Mouse (Mus musculus): ENCODE data around the gene Klhl26. TPM values are rescaled to one million over a fixed set of nuclear protein-coding genes. Genes with fewer than 3 reads are reported as not detected.

Gene Klhl26
- polyA plus RNA-seq, 1 experiment from 2014 or later: 33.6 TPM

DNA sequence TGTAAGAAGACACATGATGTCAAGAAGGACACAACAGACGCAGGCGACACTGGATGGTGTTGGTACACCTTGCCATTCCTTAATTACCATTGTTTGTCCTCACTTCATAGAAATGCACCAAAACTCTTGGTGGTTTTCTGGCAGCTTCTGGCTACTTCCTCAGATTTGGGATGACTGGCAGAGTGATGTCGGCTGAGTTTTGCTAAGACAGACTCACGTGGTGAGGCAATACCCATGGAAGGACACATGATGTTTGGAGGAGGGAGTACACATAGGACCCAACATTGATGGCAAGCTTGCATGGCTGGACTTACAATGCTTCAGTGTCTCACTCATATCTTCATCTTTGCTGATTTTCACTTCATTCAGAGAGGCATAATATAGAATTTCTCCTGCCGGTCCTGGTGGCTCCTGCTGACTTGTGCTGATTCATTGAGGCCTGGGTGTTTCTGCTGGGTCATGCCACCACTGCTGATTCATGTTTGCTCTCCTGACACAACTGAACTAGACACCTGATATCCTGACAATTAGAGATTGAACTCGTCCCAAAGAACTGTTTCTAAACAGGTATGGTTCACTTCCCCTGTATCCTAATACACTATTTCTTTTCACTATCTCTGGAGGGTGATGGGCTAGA, 62.3 kb downstream of the Klhl26 start:
- no peaks in the 10 kb centered on the region for H3K9me3 ChIP-seq

DNA sequence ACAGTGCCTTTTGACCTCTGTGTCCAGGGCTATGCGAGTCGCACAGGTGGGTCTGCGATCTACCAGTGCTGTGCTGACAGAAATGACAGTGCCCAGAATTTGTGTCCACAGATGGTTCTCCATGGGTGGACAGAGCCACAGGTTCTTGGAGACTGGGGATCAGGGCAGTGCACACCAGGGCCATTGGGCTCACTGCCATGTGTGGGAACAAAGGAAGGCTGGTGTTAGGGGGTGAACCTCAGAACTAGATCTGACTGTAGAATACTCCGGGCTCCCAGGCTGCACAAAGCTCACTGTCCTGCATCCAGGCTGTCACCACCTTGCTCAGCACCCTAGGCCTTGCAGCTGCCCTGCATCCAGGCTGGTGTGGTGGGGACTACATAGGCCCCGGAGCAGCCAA, 66.5 kb downstream of the Klhl26 start:
- Histone ChIP-seq H3K27ac (replicated peaks) (no peak overlapping the region), H3K4me3 (no peak overlapping the region), H3K36me3 (0 out of 2 replicates have a peak, but pooled peaks cover 7% of the 10 kb centered on the region), H3K27me3 (no peaks in the 10 kb centered on the region), H3K4me2 (no peak overlapping the region), H3K9ac (no peak overlapping the region), H3K4me1 (replicated peaks) (peaks cover 27% of the 10 kb centered on the region), H3K9me3 (no peaks in the 10 kb centered on the region)
- 92% methylated on average over 5 of the region's 5 CpGs for WGBS
- ATAC-seq (ENCODE audit: low FRiP score, low read depth): no peak

More for the DNA sequence above, 62.3 kb downstream of the Klhl26 start:
- no peak overlapping the region for H3K4me2 ChIP-seq
- H3K27me3 ChIP-seq: no peaks in the 10 kb centered on the region
- ATAC-seq (ENCODE audit: low FRiP score, low read depth): no peak
- no peak overlapping the region for H3K4me3 ChIP-seq
- H3K9ac ChIP-seq: no peak overlapping the region
- 91% methylated on average over 6 of the region's 6 CpGs for WGBS
- 0 out of 2 replicates have a peak, but pooled peaks cover 7% of the 10 kb centered on the region for H3K36me3 ChIP-seq
- peaks cover 38% of the 10 kb centered on the region for H3K4me1 ChIP-seq (replicated peaks)
- no peak overlapping the region for H3K27ac ChIP-seq (replicated peaks)

DNA sequence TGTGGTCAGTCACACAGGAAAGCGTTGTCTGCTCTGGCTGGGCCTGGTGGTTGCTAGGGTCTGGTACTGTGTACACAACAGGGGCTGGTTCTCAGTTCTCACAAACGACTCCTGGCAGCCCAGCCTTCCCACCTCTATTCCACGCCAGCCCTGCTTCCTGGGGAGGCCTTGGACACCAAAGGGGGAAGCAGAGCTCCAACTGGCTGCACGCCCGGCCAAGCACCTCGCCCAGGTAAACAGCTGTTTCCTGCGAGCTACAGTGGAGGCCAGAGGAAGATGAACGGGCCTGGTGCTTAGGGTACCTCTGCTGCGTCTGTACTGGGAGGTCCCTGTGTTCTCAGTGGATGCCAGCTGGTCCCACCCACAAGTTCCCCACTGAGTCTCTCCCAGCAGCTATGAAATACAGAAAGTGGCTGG, 67.3 kb downstream of the Klhl26 start:
- peak overlapping the region; percentile 3; the same call in 1 of the 2 replicates for H3K9ac ChIP-seq
- no peaks in the 10 kb centered on the region for H3K27me3 ChIP-seq
- H3K4me1 ChIP-seq (replicated peaks): peaks cover 27% of the 10 kb centered on the region
- WGBS: 53% methylated on average over 9 of the region's 9 CpGs
- H3K36me3 ChIP-seq: peaks cover 9% of the 10 kb centered on the region; the same call in 1 of the 2 replicates
- no peak for ATAC-seq (ENCODE audit: low FRiP score, low read depth)
- peak overlapping the region; percentile 75 for H3K27ac ChIP-seq (replicated peaks)
- H3K9me3 ChIP-seq: no peaks in the 10 kb centered on the region
- no peak overlapping the region for H3K4me3 ChIP-seq
- H3K4me2 ChIP-seq: no peak overlapping the region

DNA sequence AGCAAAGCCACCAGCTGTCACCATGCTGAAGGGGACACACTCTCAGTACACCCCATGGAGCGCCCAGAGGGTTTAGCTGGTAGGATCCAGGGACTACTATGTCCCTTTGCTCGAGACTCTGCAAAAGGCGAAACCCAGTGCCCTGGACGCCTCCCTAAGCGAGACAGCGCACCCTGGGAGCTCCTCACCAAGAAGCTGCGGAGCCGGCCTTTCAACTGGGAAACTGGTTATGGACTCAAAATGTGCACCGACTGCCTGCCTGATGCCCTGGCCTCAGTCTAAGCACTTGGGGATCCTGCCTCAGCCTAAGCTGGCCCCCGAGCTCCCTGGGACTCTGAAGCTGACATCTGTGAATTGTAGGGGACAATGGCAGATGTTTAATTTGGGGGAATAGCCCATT, 67.7 kb downstream of the Klhl26 start:
- ATAC-seq (ENCODE audit: low FRiP score, low read depth): no peak
- Histone ChIP-seq H3K36me3 (peaks cover 8% of the 10 kb centered on the region; the same call in 1 of the 2 replicates), H3K4me1 (replicated peaks) (peaks cover 27% of the 10 kb centered on the region), H3K27me3 (no peaks in the 10 kb centered on the region), H3K9ac (peak overlapping the region; percentile 3), H3K4me3 (no peak overlapping the region), H3K9me3 (no peaks in the 10 kb centered on the region), H3K4me2 (no peak overlapping the region), H3K27ac (replicated peaks) (peak overlapping the region; percentile 75)
- 61% methylated on average over 10 of the region's 10 CpGs for WGBS

DNA sequence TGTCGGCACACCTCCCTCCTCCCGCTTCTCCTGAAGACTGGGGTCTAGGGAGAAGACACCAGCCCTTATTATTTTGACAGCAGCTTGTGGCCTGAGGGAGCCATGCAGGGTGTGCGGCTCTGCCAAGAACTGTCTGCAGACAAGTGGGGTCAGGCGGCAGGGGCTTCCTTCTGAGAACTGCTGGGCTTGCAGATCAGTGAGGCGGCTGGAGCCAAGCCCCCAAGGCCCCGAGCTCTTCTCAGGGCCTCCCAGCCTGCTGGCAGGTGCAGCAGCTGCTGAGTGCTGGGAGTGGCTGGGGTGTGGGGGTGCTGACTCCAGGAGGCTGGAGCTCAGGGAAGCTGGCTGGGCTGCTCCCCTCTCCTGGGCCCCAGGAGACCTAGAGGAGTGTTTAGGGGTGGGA, 68.5 kb downstream of the Klhl26 start:
- H3K27me3 ChIP-seq: no peaks in the 10 kb centered on the region
- H3K4me1 ChIP-seq (replicated peaks): peaks cover 27% of the 10 kb centered on the region
- no peak overlapping the region for H3K4me2 ChIP-seq
- H3K9ac ChIP-seq: no peak overlapping the region
- peak overlapping the region; percentile 75 for H3K27ac ChIP-seq (replicated peaks)
- no peak overlapping the region for H3K4me3 ChIP-seq
- ATAC-seq (ENCODE audit: low FRiP score, low read depth): peak; percentile 52; the same call in 1 of the 2 replicates
- peaks cover 5% of the 10 kb centered on the region; the same call in 1 of the 2 replicates for H3K36me3 ChIP-seq
- 24% methylated on average over 6 of the region's 6 CpGs for WGBS
- no peaks in the 10 kb centered on the region for H3K9me3 ChIP-seq

DNA sequence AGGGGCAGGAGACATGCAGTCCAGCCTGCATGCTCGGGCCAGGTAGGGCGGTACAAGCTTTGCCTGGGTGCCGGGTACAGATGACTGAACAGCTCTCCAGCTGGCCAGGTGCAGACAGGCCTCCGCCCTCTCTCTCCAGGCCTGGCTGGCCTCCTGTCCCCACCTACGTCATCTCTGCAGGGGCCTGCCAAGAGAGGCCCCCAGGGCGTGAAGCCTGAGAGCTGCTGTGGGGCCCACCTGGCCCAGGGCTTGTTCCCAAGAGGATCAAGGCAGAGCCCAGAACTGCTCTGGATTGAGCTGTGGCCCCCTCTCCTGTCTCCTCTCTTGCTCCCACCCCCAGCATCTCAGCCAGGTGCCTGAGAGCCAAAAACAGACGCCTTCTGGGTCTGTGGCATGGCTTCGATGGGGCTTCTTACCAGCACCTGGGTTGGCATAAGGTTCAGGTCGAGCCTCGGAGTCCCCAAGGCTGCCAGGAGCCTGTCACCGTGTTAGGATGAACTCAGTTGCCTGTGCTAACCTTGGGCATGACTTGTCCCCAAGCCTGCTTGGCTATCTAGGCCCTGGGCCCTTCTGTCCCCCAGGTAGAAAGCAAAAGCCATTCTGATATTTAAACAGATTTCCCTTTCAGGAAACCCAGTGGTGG, 70.2 kb downstream of the Klhl26 start:
- H3K4me3 ChIP-seq: no peak overlapping the region
- WGBS: 82% methylated on average over 11 of the region's 11 CpGs
- no peak for ATAC-seq (ENCODE audit: low FRiP score, low read depth)
- no peaks in the 10 kb centered on the region for H3K27me3 ChIP-seq
- H3K27ac ChIP-seq (replicated peaks): no peak overlapping the region
- H3K4me1 ChIP-seq (replicated peaks): peaks cover 27% of the 10 kb centered on the region
- peaks cover 12% of the 10 kb centered on the region; the same call in 1 of the 2 replicates for H3K36me3 ChIP-seq
- no peak overlapping the region for H3K4me2 ChIP-seq
- no peaks in the 10 kb centered on the region for H3K9me3 ChIP-seq
- no peak overlapping the region for H3K9ac ChIP-seq

DNA sequence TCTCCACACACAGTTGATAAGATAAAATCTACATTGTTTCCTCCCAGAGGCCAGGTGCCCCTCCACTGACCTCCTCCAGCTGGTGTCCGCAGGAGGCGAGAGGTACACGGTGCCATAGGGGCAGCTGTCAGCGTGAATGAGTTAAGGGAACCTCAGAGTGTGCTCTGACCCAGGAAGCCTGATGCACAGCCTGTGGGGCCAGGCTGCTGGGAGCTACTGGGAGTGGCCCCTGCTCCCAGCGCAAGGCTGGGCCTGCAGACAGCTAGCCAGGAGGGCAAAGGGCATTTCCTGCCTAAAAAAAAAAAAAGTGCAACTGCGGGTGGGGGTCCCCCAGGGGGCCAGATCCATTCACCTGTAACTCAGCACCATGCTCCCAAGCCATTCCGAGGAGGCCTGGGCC, 71.6 kb downstream of the Klhl26 start:
- H3K27me3 ChIP-seq: no peaks in the 10 kb centered on the region
- peaks cover 27% of the 10 kb centered on the region for H3K4me1 ChIP-seq (replicated peaks)
- H3K27ac ChIP-seq (replicated peaks): no peak overlapping the region
- WGBS: 71% methylated on average over 7 of the region's 7 CpGs
- H3K4me3 ChIP-seq: no peak overlapping the region
- no peak overlapping the region for H3K9ac ChIP-seq
- H3K9me3 ChIP-seq: no peaks in the 10 kb centered on the region
- H3K36me3 ChIP-seq: peaks cover 15% of the 10 kb centered on the region
- no peak for ATAC-seq (ENCODE audit: low FRiP score, low read depth)
- no peak overlapping the region for H3K4me2 ChIP-seq

DNA sequence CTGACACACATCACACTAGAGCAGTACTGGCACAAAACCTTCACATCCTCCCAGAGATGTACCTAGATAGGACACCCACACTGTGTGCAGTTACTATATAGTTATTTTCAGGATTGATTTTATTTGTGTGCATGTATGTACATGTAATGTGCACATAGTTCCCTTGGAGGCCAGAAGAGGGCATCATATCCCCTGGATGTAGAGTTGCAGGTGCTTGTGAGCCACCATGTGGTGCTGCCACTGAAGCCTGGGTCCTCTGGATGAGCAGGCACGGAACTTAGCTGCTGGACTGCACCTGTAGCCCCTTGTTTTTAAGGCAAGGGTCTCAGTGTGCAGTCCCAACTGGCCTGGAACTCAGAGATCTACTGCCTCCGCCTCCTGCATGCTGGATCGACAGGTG, 72.6 kb downstream of the Klhl26 start:
- Histone ChIP-seq H3K9me3 (no peaks in the 10 kb centered on the region), H3K27me3 (no peaks in the 10 kb centered on the region), H3K9ac (no peak overlapping the region), H3K4me1 (replicated peaks) (peaks cover 22% of the 10 kb centered on the region), H3K4me2 (no peak overlapping the region), H3K4me3 (no peak overlapping the region), H3K36me3 (peaks cover 20% of the 10 kb centered on the region), H3K27ac (replicated peaks) (no peak overlapping the region)
- ATAC-seq (ENCODE audit: low FRiP score, low read depth): no peak
- 96% methylated on average over 3 of the region's 3 CpGs for WGBS

Other genes starting within 250 kb of the Klhl26 start
- 89.2 and 90.9 TPM in 2 replicates for gene Sugp2, start 242.7 kb downstream of the Klhl26 start, polyA plus RNA-seq (2015; fragmentation: Nextera tagmentation; extraction: Ambion mirVana)
- 107 and 114 TPM in 2 replicates for gene Armc6, start 242.5 kb downstream of the Klhl26 start, polyA plus RNA-seq (2015; fragmentation: Nextera tagmentation; extraction: Ambion mirVana)
- gene Homer3, start 194.1 kb downstream of the Klhl26 start, polyA plus RNA-seq (2015; fragmentation: Nextera tagmentation; extraction: Ambion mirVana): 30.8 and 36.5 TPM in 2 replicates
- 44.2 and 46.3 TPM in 2 replicates for gene Ddx49, start 174.5 kb downstream of the Klhl26 start, polyA plus RNA-seq (2015; fragmentation: Nextera tagmentation; extraction: Ambion mirVana)
- 291 and 295 TPM in 2 replicates for gene Cope, start 174.4 kb downstream of the Klhl26 start, polyA plus RNA-seq (2015; fragmentation: Nextera tagmentation; extraction: Ambion mirVana)
- gene Cers1, start 161.2 kb downstream of the Klhl26 start, polyA plus RNA-seq (2015; fragmentation: Nextera tagmentation; extraction: Ambion mirVana): 37.8 and 43.2 TPM in 2 replicates
- gene Gdf1, start 147.2 kb downstream of the Klhl26 start, polyA plus RNA-seq (2015; fragmentation: Nextera tagmentation; extraction: Ambion mirVana): 2.8 and 7.8 TPM in 2 replicates
- 14.5 and 15.1 TPM in 2 replicates for gene Upf1, start 123.7 kb downstream of the Klhl26 start, polyA plus RNA-seq (2015; fragmentation: Nextera tagmentation; extraction: Ambion mirVana)
- 0.27 and 0.47 TPM in 2 replicates for gene Comp, start 103.4 kb downstream of the Klhl26 start, polyA plus RNA-seq (2015; fragmentation: Nextera tagmentation; extraction: Ambion mirVana)
- gene Crtc1, start 37.4 kb downstream of the Klhl26 start, polyA plus RNA-seq (2015; fragmentation: Nextera tagmentation; extraction: Ambion mirVana): 46.1 and 57.4 TPM in 2 replicates
- gene Tmem59l, start 10.4 kb upstream of the Klhl26 start, polyA plus RNA-seq (2015; fragmentation: Nextera tagmentation; extraction: Ambion mirVana): 133 and 145 TPM in 2 replicates
- gene Crlf1, start 16.2 kb upstream of the Klhl26 start, polyA plus RNA-seq (2015; fragmentation: Nextera tagmentation; extraction: Ambion mirVana): 7.0 and 8.6 TPM in 2 replicates
- gene Rex1bd, start 29.8 kb upstream of the Klhl26 start, polyA plus RNA-seq (2015; fragmentation: Nextera tagmentation; extraction: Ambion mirVana): 161 and 177 TPM in 2 replicates
- 652 and 684 TPM in 2 replicates for gene Uba52, start 33.8 kb upstream of the Klhl26 start, polyA plus RNA-seq (2015; fragmentation: Nextera tagmentation; extraction: Ambion mirVana)
- 393 and 420 TPM in 2 replicates for gene Fkbp8, start 50.8 kb upstream of the Klhl26 start, polyA plus RNA-seq (2015; fragmentation: Nextera tagmentation; extraction: Ambion mirVana)
- gene Kxd1, start 51.0 kb upstream of the Klhl26 start, polyA plus RNA-seq (2015; fragmentation: Nextera tagmentation; extraction: Ambion mirVana): 48.5 and 49.0 TPM in 2 replicates
- 15.1 and 20.9 TPM in 2 replicates for gene Ell, start 62.5 kb upstream of the Klhl26 start, polyA plus RNA-seq (2015; fragmentation: Nextera tagmentation; extraction: Ambion mirVana)
- gene Isyna1, start 117.4 kb upstream of the Klhl26 start, polyA plus RNA-seq (2015; fragmentation: Nextera tagmentation; extraction: Ambion mirVana): 146 and 152 TPM in 2 replicates
- 150 and 172 TPM in 2 replicates for gene Ssbp4, start 131.9 kb upstream of the Klhl26 start, polyA plus RNA-seq (2015; fragmentation: Nextera tagmentation; extraction: Ambion mirVana)
- gene Lrrc25, start 139.2 kb upstream of the Klhl26 start, polyA plus RNA-seq (2015; fragmentation: Nextera tagmentation; extraction: Ambion mirVana): 1.1 and 2.2 TPM in 2 replicates
- gene Gdf15, start 155.5 kb upstream of the Klhl26 start, polyA plus RNA-seq (2015; fragmentation: Nextera tagmentation; extraction: Ambion mirVana): 0.25 and 0.30 TPM in 2 replicates
- gene Pgpep1, start 183.4 kb upstream of the Klhl26 start, polyA plus RNA-seq (2015; fragmentation: Nextera tagmentation; extraction: Ambion mirVana): 76.5 and 77.8 TPM in 2 replicates
- 192 and 193 TPM in 2 replicates for gene Lsm4, start 196.3 kb upstream of the Klhl26 start, polyA plus RNA-seq (2015; fragmentation: Nextera tagmentation; extraction: Ambion mirVana)
- 98.4 and 105 TPM in 2 replicates for gene Jund, start 222.0 kb upstream of the Klhl26 start, polyA plus RNA-seq (2015; fragmentation: Nextera tagmentation; extraction: Ambion mirVana)
- 0.09 TPM in 2 replicates for gene Iqcn, start 226.5 kb upstream of the Klhl26 start, polyA plus RNA-seq (2015; fragmentation: Nextera tagmentation; extraction: Ambion mirVana)
- not detected in 2 replicates for gene Gm3336, start 241.6 kb upstream of the Klhl26 start, polyA plus RNA-seq (2015; fragmentation: Nextera tagmentation; extraction: Ambion mirVana)
- 0.21 and 0.35 TPM in 2 replicates for gene Pde4c, start 246.8 kb upstream of the Klhl26 start, polyA plus RNA-seq (2015; fragmentation: Nextera tagmentation; extraction: Ambion mirVana)

Measured in hindbrain, embryonic 15.5 days (tissue).